9 mouse cellular contexts compared by ENCODE assay signal in the genomic region with DNA sequence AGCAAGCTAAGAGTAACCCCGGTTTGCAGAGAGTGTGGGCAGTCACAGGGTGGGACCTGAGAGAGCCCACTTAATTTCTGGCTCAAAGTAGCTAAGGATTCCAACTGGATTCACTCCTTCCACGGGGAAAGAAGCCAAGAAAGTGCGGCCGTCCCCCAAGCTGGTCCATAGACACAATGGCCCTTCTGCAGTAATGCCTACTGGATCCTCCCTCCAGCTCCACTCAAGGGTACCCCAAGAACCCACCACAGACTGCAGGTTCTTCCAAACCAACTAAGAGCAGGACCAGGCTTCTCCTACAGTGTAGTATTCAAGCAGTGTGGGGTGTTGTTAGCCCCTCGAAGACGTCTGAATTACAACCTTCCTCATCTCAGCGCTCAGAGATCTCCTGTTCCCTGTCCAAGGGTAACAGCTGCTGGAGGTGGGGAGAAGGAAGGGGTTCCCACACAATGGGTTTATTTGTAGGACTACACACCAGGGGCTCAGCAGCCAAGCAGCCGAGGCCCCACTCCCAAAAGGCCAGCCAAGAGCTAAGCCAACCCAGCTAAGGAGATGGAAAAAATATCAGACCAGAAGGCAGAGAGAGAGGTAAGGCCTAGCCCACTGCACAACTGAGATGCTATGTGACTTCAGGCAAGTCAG. TPM values are rescaled to one million over a fixed set of nuclear protein-coding genes. Genes with fewer than 3 reads are reported as not detected.
DNase-seq lines count a peak whose midpoint lies in the region; ATAC-seq and TF ChIP-seq lines count a peak whose summit lies in the region.
"Had no signal": no experiment of that assay in that cellular context is flagged by ENCODE, and none has a peak within 500 bp of the region (broad histone marks: within the 10 kb centered on the region; RNA-seq: fewer than 3 reads in every experiment).

No protein-coding gene starts in this region.

- peak overlapping the region; percentile 67 for H3K27ac ChIP-seq in gastrocnemius, adult 2 months
- H3K27ac ChIP-seq in cortical plate, adult 2 months (ENCODE audit: insufficient read depth, low read length), result 0 out of 2 replicates have a peak overlapping the region, but pooled peaks have one; percentile 14
- peak overlapping the region; percentile 71 for H3K27ac ChIP-seq in heart, postnatal 0 days (ENCODE audit: low read depth)
- peak overlapping the region; percentile 75 for H3K27ac ChIP-seq in midbrain, embryonic 10.5 days (replicated peaks)
- H3K27ac ChIP-seq: macrophage had no signal

- intact Hi-C loops in gastrocnemius, adult 2 months (cut with DNase I), result no loop called here

- H3K4me1 ChIP-seq in cortical plate, adult 2 months (ENCODE audit: control insufficient read depth, insufficient read depth, low read length), result no peaks in the 10 kb centered on the region
- peaks cover 26% of the 10 kb centered on the region for H3K4me1 ChIP-seq in heart, postnatal 0 days (ENCODE audit: control insufficient read depth, insufficient read depth)
- peaks cover 35% of the 10 kb centered on the region for H3K4me1 ChIP-seq in midbrain, embryonic 10.5 days

- no peaks in the 10 kb centered on the region for H3K9me3 ChIP-seq in heart, postnatal 0 days (replicated peaks; ENCODE audit: control insufficient read depth, low read length)
- no peaks in the 10 kb centered on the region for H3K9me3 ChIP-seq in midbrain, embryonic 10.5 days (replicated peaks)

- TF ChIP-seq CTCF in gastrocnemius, adult 2 months (IDR thresholded peaks at IDR 0.05), result no peak
- no peak for TF ChIP-seq CTCF in cortical plate, adult 2 months (IDR thresholded peaks at IDR 0.05; ENCODE audit: extremely low read depth, insufficient read depth, low read length)
- no peak for TF ChIP-seq CTCF in heart, postnatal 0 days (IDR thresholded peaks at IDR 0.05; ENCODE audit: low read depth)

- H3K4me2 ChIP-seq in heart, postnatal 0 days (ENCODE audit: low read depth, low read length), result no peak overlapping the region

- no peak overlapping the region for H3K9ac ChIP-seq in heart, postnatal 0 days (replicated peaks; ENCODE audit: low read depth, low read length)

- H3K4me3 ChIP-seq in gastrocnemius, adult 2 months, result no peak overlapping the region
- no peak overlapping the region for H3K4me3 ChIP-seq in cortical plate, adult 2 months (ENCODE audit: insufficient read depth, low read length)
- H3K4me3 ChIP-seq in heart, postnatal 0 days (ENCODE audit: low read depth, low read length), result no peak overlapping the region
- no peak overlapping the region for H3K4me3 ChIP-seq in midbrain, embryonic 10.5 days

- ATAC-seq in heart, postnatal 0 days (ENCODE audit: insufficient read depth, low read depth), result no peak
- ATAC-seq in megakaryocyte-erythroid progenitor cell, adult 5-6 weeks (replicated peaks; ENCODE audit: low FRiP score, low TSS enrichment, poor library complexity, severe bottlenecking), result no peak
- no peak for ATAC-seq in granulocyte monocyte progenitor cell, adult 5-6 weeks (replicated peaks; ENCODE audit: poor library complexity, severe bottlenecking)

- TF ChIP-seq POLR2A in cortical plate, adult 2 months (IDR thresholded peaks at IDR 0.05; ENCODE audit: extremely low read depth, insufficient read depth, low read length), result no peak

- H3K27me3 ChIP-seq in heart, postnatal 0 days (ENCODE audit: control insufficient read depth, insufficient read depth, low read length), result no peaks in the 10 kb centered on the region
- H3K27me3 ChIP-seq in midbrain, embryonic 10.5 days (ENCODE audit: low read depth, poor library complexity, severe bottlenecking), result no peaks in the 10 kb centered on the region

- TF ChIP-seq EP300 in heart, postnatal 0 days (IDR thresholded peaks at IDR 0.05; ENCODE audit: low read depth), result no peak

- no peak for DNase-seq in gastrocnemius, adult 2 months
- no peak for DNase-seq in gastrocnemius, postnatal 25 days
- DNase-seq in heart, postnatal 0 days (ENCODE audit: low spot score), result no peak
- DNase-seq in midbrain, embryonic 10.5 days (ENCODE audit: low spot score), result no peak
- no peak for DNase-seq in thymus, postnatal 10 days (ENCODE audit: low spot score in 2 of 2)

- H3K36me3 ChIP-seq in heart, postnatal 0 days (replicated peaks; ENCODE audit: control insufficient read depth, insufficient read depth, low read length), result peaks cover 18% of the 10 kb centered on the region; the same call in 1 of the 2 replicates
- H3K36me3 ChIP-seq in midbrain, embryonic 10.5 days, result peaks cover 51% of the 10 kb centered on the region

- WGBS in heart, postnatal 0 days, result 33% methylated on average over 8 of the region's 8 CpGs
- WGBS in midbrain, embryonic 10.5 days, result 75% methylated on average over 8 of the region's 8 CpGs

RNA-seq across cellular contexts. Expression of gene Nckap5l, which starts 16.6 kb away (rescaled TPM):
- 1 to 10 TPM; 2.3 to 2.7 TPM for total RNA-seq in gastrocnemius, adult 2 months (2021)
- 1 to 10 TPM; 3.1 to 4.8 TPM for total RNA-seq in gastrocnemius, postnatal 25 days (2021)
- 11.9 TPM in 2 replicates for polyA plus RNA-seq in cortical plate, adult 2 months (2012; rRNA removed)
- 7.5 and 35.0 TPM in 2 replicates for total RNA-seq in heart, postnatal 0 days (2014; rRNA removed; ENCODE audit: low replicate concordance)
- 3.7 and 5.0 TPM in 2 replicates for polyA plus RNA-seq in heart, postnatal 0 days (2015; fragmentation: Nextera tagmentation; extraction: Ambion mirVana)
- 11.0 and 11.3 TPM in 2 replicates for polyA plus RNA-seq in midbrain, embryonic 10.5 days (2016; fragmentation: Nextera tagmentation; extraction: Ambion mirVana)
- 1.6 and 16.0 TPM in 2 replicates for total RNA-seq in megakaryocyte-erythroid progenitor cell, adult 5-6 weeks (2014; fragmentation: Nextera tagmentation)
- 0.52 and 7.4 TPM in 2 replicates for total RNA-seq in megakaryocyte-erythroid progenitor cell, adult 5-6 weeks (2017)
- total RNA-seq in granulocyte monocyte progenitor cell, adult 5-6 weeks (2014; fragmentation: Nextera tagmentation), result 5.0 and 13.4 TPM in 2 replicates
- total RNA-seq in granulocyte monocyte progenitor cell, adult 5-6 weeks (2017), result 0.26 and 7.5 TPM in 2 replicates

RNA-seq across cellular contexts. Expression of gene Bcdin3d, which starts 33.6 kb away (rescaled TPM):
- total RNA-seq in gastrocnemius, adult 2 months (2021), result 1 to 10 TPM; 4.3 to 4.5 TPM
- 1 to 10 TPM; 3.0 to 4.1 TPM for total RNA-seq in gastrocnemius, postnatal 25 days (2021)
- 5.1 and 5.3 TPM in 2 replicates for polyA plus RNA-seq in cortical plate, adult 2 months (2012; rRNA removed)
- 3.5 and 11.0 TPM in 2 replicates for total RNA-seq in heart, postnatal 0 days (2014; rRNA removed; ENCODE audit: low replicate concordance)
- 12.5 and 13.1 TPM in 2 replicates for polyA plus RNA-seq in heart, postnatal 0 days (2015; fragmentation: Nextera tagmentation; extraction: Ambion mirVana)
- polyA plus RNA-seq in midbrain, embryonic 10.5 days (2016; fragmentation: Nextera tagmentation; extraction: Ambion mirVana), result 21.3 and 22.1 TPM in 2 replicates
- total RNA-seq in megakaryocyte-erythroid progenitor cell, adult 5-6 weeks (2014; fragmentation: Nextera tagmentation), result 6.5 and 11.4 TPM in 2 replicates
- 5.3 and 6.6 TPM in 2 replicates for total RNA-seq in megakaryocyte-erythroid progenitor cell, adult 5-6 weeks (2017)
- 3.1 and 3.6 TPM in 2 replicates for total RNA-seq in granulocyte monocyte progenitor cell, adult 5-6 weeks (2014; fragmentation: Nextera tagmentation)
- total RNA-seq in granulocyte monocyte progenitor cell, adult 5-6 weeks (2017), result 2.9 and 4.2 TPM in 2 replicates

RNA-seq across cellular contexts. Expression of gene Tmbim6, which starts 48.3 kb away (rescaled TPM):
- total RNA-seq in gastrocnemius, adult 2 months (2021), result 100 to 1,000 TPM; 181 to 184 TPM
- 100 to 1,000 TPM; 153 to 164 TPM for total RNA-seq in gastrocnemius, postnatal 25 days (2021)
- polyA plus RNA-seq in cortical plate, adult 2 months (2012; rRNA removed), result 369 and 399 TPM in 2 replicates
- total RNA-seq in heart, postnatal 0 days (2014; rRNA removed; ENCODE audit: low replicate concordance), result 190 and 225 TPM in 2 replicates
- polyA plus RNA-seq in heart, postnatal 0 days (2015; fragmentation: Nextera tagmentation; extraction: Ambion mirVana), result 188 and 200 TPM in 2 replicates
- 288 and 305 TPM in 2 replicates for polyA plus RNA-seq in midbrain, embryonic 10.5 days (2016; fragmentation: Nextera tagmentation; extraction: Ambion mirVana)
- 165 and 208 TPM in 2 replicates for total RNA-seq in megakaryocyte-erythroid progenitor cell, adult 5-6 weeks (2014; fragmentation: Nextera tagmentation)
- total RNA-seq in megakaryocyte-erythroid progenitor cell, adult 5-6 weeks (2017), result 86.9 and 93.6 TPM in 2 replicates
- 383 and 409 TPM in 2 replicates for total RNA-seq in granulocyte monocyte progenitor cell, adult 5-6 weeks (2014; fragmentation: Nextera tagmentation)
- total RNA-seq in granulocyte monocyte progenitor cell, adult 5-6 weeks (2017), result 163 and 164 TPM in 2 replicates

Comparison
In these comparisons a context has a peak if more than half of its experiments do, and no peak if none do; other contexts are left out.
1. H3K27ac ChIP-seq: peak in every context shown above with its lines; median percentile 75 in midbrain, embryonic 10.5 days; 71 in heart, postnatal 0 days; 67 in gastrocnemius, adult 2 months; 14 in cortical plate, adult 2 months.